Mouse (Mus musculus) frontal cortex, postnatal 36 days (tissue): Measurements from ENCODE around the gene Plekhs1.
"Not testable (repeated sequence)": the region's sequence is repeated elsewhere in the genome, so short reads cannot be mapped to it uniquely, and the experiment has no call there.

Experiments used
- DNase-seq, 2 experiments: peaks; one replicate each; pipeline ENCODE4 v3.0.0; 2022; ENCODE audit warnings: low spot score in 2 of 2

Plekhs1 gene

GRCm38 (mm10) chr19:56457569-56457968 is 3.9 kb upstream of the Plekhs1 start:
- no peak for DNase-seq

GRCm38 (mm10) chr19:56459154-56460050 is 2.0 kb upstream of the Plekhs1 start:
- DNase-seq, result no peak

GRCm38 (mm10) chr19:56460241-56460640 is 1.2 kb upstream of the Plekhs1 start:
- DNase-seq, result no peak

GRCm38 (mm10) chr19:56462786-56463185 is 1.3 kb downstream of the Plekhs1 start:
- no peak for DNase-seq

- DNase-seq, result no peak
Observed at GRCm38 (mm10) chr19:56466486-56466885, 5.0 kb downstream of the Plekhs1 start.

GRCm38 (mm10) chr19:56470286-56471020 is 9.0 kb downstream of the Plekhs1 start:
- no peak for DNase-seq

- DNase-seq, result no peak
Observed at GRCm38 (mm10) chr19:56471934-56472333, 10.5 kb downstream of the Plekhs1 start.

- DNase-seq, result no peak
Observed at GRCm38 (mm10) chr19:56474869-56475550, 13.6 kb downstream of the Plekhs1 start.

- DNase-seq, result no peak
Observed at GRCm38 (mm10) chr19:56476546-56476945, 15.1 kb downstream of the Plekhs1 start.

- no peak for DNase-seq
Observed at GRCm38 (mm10) chr19:56477253-56477652, 15.8 kb downstream of the Plekhs1 start.

- DNase-seq, result no peak
Observed at GRCm38 (mm10) chr19:56477832-56478231, 16.4 kb downstream of the Plekhs1 start.

GRCm38 (mm10) chr19:56484630-56485375 is 23.4 kb downstream of the Plekhs1 start:
- DNase-seq, result no peak

- no peak for DNase-seq
Observed at GRCm38 (mm10) chr19:56485376-56486271, 24.2 kb downstream of the Plekhs1 start.

GRCm38 (mm10) chr19:56486926-56487325 is 25.5 kb downstream of the Plekhs1 start:
- DNase-seq, result no peak

- DNase-seq, result no peak
Observed at GRCm38 (mm10) chr19:56487339-56487738, 25.9 kb downstream of the Plekhs1 start.

- DNase-seq, result no peak
Observed at GRCm38 (mm10) chr19:56489601-56490000, 28.2 kb downstream of the Plekhs1 start.

- DNase-seq, result not testable (repeated sequence)
Observed at GRCm38 (mm10) chr19:56494157-56494556, 32.7 kb downstream of the Plekhs1 start.

GRCm38 (mm10) chr19:56503069-56503468 is 41.6 kb downstream of the Plekhs1 start:
- DNase-seq, result not testable (repeated sequence)

- DNase-seq, result not testable (repeated sequence)
Observed at GRCm38 (mm10) chr19:56503525-56503924, 42.1 kb downstream of the Plekhs1 start.

- not testable (repeated sequence) for DNase-seq
Observed at GRCm38 (mm10) chr19:56511207-56511606, 49.8 kb downstream of the Plekhs1 start.
